Mouse (Mus musculus) testis, adult 2 months (tissue): Measurements from ENCODE around the gene Ywhab.

Experiments used
- CTCF ChIP-seq: fragments of 200-500 bp; IDR thresholded peaks from 2 replicates; pipeline ENCODE4 v1.5.1; 2012; ENCODE audit warnings: low read depth, mild to moderate bottlenecking, inconsistent platforms, low read length, moderate library complexity; ENCODE audit not compliant: control insufficient read depth, insufficient read depth, insufficient replicate concordance
- POLR2A ChIP-seq: fragments of 200-500 bp; IDR thresholded peaks from 2 replicates; pipeline ENCODE4 v1.6.1; 2012; ENCODE audit warnings: low read depth, mild to moderate bottlenecking, inconsistent platforms, low read length, moderate library complexity; ENCODE audit not compliant: control insufficient read depth

DNA sequence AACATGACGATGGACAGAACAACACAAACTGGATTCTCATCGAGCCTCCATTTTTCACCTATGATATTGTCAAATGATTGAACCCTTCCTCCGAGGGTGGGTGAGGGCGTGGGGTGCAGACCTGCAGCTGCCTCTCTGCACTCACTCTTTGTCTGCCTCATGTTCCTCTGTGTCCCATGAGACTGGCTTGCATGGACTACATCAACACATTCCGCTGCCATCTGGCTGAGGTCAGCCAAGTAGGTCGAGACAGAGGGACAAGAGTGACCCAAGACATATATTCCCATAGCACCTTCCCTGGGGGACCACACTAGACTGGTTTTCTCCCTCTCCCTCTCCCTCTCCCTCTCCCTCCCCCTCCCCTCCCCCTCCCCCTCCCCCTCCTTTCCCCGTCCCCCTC, 18.3 kb upstream of the Ywhab start:
- no peak for TF ChIP-seq POLR2A
- TF ChIP-seq CTCF: no peak
